Mouse (Mus musculus) spleen, postnatal 36 days (tissue): ENCODE data around the gene Gng7.
A peak's percentile ranks its signal among the peaks of the same experiment; 100 is the strongest.

Source experiments
- DNase-seq, 2 experiments: peaks; one replicate each; pipeline ENCODE4 v3.0.0; 2022; ENCODE audit warnings: low spot score in 2 of 2, mixed read lengths in 1 of 2

The Gng7 gene

DNA sequence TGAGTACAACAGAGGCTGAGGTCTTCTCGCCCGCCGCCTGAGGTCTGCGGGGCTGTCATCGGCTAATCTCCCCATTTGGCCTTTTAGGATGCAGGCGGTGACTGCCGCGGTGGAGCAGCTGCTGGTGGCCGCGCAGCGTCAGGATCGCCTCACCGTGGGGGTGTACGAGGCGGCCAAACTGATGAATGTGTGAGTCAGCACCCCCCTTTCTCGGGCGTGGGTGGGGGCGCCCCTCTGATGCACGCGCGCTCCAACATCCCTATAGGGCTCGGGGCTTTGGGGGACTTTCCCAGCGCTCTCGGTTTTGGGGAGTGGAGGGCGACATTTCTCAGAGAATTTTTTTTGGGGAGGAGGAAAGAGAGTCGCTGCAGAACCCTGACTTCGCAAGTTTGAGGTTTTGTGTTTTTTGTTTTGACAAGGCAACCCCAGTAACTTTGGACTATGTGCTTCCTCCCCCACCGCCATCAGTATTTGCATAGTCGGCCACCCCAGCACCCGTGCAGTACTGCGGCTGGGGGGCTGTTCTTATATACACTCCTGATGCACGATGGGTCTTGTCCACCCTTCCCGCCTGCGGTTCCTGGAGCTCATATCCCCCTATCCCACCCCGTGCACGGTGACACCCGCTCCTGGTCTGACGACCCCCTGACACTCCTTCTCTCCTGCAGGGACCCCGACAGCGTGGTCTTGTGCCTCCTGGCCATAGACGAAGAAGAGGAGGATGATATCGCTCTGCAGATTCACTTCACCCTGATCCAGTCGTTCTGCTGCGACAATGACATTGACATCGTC, 84.2 kb downstream of the Gng7 start:
- DNase-seq: peak; percentile 70 to 74

DNA sequence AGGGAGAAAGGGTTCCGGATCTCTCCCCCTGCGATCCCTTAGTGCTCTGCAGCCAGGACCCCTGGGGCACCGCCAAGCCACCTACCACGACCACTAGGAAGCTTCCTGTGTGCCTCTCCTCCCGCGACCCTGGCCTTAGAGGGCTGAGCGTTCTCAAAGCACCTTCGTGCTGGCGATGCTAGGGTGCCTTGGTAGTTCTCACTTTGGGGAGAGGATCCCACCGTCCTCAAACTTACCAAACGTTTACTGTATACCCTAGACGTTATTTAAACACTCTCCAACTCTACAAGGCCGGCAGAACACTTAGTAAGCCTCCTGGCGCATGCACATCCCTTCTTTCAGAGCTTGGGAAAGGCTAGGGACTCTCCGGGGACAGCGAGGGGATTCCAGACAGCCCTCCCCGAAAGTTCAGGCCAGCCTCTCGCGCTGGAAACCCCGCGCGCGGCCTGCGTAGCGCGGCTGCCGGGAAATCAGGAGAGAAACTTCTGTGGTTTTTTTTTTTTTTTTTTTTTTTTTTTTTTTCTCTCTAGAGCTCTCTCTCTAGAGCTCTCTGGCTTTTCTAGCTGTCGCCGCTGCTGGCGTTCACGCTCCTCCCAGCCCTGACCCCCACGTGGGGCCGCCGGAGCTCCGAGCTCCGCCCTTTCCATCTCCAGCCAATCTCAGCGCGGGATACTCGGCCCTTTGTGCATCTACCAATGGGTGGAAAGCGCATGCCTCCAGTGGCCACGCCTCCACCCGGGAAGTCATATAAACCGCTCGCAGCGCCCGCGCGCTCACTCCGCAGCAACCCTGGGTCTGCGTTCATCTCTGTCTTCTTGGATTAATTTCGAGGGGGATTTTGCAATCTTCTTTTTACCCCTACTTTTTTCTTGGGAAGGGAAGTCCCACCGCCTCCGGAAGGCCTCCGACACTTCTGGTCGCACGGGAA, 85.2 kb downstream of the Gng7 start, which contains the start of gene Gadd45b:
TSS of gene Gadd45b (plus strand) at position 775 of the 928 bp plus-strand sequence.
- peak; percentile 99 for DNase-seq

DNA sequence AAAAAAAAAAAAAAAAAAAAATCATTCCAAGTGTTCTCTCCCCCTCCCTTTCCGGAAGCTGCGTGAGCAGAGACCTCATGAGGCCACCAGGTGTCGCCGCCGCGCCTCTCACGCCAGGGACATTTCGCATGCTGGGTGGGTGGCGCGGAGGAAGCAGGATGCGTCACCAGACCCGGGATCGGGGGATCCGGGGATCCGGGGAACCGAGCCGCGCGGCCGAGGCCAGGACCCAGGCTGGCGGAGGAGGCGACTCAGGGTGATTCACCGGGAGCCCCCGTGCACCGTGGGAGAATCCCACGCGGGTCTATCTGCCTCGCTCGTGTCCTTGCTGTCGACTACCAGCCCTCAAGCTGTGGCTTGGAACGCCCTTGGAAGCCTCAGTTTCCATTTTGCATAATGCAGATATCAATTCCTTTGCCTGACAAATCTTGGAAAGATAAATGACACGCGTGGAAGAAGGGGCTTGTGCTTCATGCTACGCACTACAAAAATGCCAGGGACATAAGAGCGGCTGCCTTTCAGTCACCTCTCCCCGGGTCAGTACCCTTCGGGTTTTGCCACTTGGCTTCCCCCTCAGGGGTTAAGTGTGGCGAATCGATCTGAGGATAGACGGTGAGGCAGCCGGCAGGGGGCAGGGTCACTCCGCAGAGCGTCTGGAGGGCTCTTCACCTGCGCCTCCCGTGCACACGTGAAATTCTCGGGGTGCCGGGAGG, 86.0 kb downstream of the Gng7 start:
- DNase-seq: peak; percentile 79 to 86

DNA sequence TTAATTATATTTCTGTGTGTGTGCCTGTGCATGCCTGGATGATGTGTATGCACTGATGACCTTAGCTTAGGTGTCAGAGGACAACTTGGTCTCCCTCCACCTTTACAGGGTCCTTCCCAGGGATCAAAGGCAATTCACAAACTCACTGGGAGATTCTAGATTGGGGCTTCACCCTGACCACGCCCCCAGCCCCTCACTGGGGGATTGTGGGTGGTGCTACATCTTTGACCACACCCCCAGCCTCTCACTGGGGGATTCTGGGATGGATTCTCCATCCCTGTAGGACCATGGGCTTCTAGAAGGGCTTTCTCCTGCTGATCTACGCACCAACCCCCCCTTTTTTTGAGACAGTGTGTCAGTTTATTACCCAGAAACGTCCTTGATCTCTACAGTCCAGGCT, 89.3 kb downstream of the Gng7 start:
- no peak for DNase-seq

DNA sequence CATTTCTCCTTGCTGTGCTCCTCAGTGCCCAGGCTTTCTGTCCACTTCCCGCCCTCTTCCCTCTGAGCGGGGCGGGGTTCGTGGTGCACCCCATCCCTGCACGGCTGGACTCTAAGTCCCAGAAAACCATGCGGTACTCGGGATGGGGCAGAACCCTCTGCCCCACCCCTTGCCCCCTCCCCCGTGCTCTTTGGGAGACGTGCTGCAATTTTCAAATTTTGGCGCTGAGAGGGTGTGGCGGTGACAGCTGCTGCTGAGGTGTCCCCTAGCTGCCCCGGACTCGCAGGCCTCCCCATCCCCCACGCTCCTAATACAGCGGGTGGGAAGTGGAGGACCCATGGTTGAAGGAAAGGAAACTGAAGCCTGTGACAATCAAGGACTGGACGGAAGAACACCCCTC, 92.8 kb downstream of the Gng7 start:
- no peak for DNase-seq

DNA sequence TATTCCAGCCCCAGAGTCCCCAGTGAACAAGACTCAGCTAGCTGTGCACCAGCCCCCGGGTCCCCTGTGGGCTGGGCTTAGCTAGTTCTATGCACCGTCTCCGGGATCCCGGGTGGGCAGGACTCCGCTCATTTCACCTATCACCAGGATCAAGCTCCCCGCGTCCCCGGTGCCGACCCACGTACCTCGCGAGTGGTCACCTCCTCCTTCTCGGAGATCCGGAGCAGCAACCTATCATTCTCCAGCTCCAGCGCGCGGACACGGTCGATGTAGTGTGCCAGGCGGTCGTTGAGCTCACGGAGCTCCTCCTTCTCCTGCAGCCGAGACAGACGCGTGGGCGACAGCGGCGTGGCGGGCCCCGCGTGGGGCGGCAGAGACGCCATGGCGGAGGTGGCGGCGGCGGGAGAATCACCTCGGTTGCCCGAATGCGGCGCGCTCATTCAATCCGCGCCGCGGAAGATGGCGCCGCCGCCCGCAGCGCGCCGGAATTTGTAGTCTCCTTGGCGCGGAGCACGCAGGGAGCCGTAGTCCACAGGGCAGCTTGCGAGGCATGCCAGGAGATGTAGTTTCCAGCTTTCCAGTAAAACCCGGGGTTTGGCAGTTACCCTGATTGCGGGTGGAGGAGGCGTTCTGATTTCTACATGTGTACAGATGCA, 96.8 kb downstream of the Gng7 start, which contains the start of gene Lmnb2:
TSS of gene Lmnb2 (minus strand) at position 467 of the 656 bp plus-strand sequence.
- DNase-seq: peak; percentile 53 to 62

DNA sequence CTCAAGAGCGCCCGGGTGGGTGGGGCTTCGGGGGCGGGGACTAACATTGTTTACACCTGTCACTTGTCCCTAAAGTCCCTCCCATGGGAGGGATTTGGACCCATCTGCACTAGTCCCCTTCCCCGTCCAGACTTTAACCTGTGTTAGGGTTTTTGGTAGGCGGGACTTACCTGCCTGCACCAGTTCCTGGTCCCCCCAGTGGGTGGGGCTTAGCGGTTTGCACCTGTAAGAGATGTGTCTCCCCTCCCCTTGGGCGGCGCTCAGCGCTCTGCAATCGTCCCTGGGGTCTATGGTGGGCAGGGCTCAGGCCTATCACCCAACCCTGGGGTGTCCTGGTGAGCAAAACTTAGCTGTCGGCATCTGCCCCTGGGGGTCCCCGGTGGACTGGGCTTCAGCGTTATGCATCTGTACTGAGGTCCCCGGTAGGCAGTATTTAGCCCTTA, 97.4 kb downstream of the Gng7 start:
- DNase-seq: peak in 1 of 2 experiments; percentile 40

DNA sequence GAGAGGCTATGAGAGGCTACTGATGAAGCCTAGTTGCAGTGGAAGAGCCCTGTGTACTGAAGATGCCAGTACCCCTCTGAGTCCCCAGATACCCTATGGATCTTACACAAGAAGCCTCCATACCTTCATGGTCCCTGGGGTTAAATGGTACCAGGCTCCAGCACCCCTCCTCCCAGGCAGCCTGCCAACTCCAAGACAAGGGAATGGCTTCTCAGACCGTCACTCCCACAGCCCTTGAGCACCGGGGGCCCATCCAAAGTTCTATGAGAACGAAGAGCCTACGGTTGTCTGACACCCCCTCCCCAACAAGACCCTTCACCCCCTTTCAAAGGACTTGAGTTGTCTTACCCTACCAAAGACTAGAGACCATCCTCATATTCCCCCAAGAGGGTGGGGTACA, 99.0 kb downstream of the Gng7 start:
- no peak for DNase-seq

DNA sequence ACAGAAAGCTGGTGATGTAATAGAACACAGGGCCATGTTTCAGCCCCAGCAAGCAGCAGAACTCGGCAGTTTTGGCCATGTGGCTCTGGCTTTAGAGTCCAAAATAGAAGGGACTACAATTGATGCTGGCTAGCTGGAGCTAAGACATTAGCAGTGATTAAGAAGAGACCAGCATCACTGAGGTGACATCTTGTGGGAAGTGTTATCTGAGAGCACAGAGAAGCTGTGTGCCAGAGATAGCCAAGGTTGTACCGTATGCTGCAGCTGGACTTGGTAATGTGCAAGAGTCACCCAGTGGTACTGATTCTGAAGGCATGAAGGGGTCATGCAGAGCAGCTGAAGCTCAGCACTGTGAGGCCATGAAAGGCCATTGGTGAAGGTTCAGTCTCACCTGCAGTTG, 99.5 kb downstream of the Gng7 start:
- DNase-seq: no peak

DNA sequence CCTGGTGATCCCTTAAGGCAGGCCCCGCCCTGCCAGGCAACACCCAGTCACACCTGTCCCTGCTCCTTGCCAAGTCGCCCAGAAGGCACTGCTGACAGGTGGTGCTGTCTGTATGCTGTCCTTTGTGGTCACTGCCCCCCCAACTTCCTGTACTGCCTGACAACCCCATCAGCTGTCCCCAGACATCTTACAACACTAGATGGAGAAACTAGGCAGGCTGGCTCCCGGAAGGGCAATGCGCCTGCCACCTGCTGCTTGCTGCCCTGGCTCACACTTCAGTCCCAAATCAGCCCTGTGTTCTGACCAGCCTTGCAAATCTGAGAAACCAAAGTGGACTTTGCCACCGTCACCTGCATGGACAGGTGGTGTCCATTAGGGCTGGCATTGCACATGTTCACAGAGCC, 100.5 kb downstream of the Gng7 start:
- no peak for DNase-seq

DNA sequence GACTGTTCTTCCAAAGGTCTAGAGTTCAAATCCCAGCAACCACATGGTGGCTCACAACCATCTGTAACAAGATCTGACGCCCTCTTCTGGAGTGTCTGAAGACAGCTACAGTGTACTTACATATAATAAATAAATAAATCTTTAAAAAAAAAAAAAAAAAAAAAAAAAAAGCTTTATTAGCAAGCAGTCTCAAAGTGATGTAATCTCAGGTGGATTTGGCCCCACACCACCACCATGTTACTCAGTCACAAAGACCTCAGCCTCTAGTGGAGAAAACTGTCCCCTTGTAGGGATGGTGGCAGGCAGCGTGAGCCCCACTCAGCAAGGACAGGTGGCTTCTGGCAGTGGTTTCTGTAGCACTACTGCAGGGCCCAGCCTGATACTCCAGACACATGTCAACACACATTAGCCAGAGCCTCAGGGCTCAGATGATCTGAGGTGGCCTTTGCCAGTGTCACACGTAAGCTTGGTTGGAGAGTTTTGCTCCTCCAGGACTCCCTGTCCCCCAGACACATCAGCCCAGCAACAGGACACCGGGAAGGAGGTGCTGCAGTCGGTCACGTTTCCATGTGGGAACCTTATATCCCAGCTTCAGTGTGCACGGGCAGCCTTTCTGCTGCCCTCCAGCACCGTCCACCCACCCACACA, 101.3 kb downstream of the Gng7 start:
- DNase-seq: no peak

DNA sequence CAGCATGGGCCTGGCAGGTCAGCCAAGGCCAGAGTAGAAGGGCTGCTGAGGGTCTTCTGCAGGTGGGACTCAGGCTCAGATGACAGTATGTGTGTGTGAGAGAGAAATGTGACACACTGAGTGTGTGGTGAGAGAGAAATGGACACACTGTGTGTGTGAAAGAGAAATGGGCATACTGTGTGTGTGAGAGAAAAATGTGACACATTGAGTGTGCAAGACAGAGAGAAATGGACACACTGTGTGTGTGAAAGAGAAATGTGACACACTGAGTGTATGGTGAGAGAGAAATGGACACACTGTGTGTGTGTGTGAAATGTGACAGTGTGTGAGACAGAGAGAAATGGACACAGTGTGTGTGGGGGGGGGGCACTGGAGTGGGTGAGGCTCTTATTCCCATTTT, 102.9 kb downstream of the Gng7 start:
- DNase-seq: no peak

DNA sequence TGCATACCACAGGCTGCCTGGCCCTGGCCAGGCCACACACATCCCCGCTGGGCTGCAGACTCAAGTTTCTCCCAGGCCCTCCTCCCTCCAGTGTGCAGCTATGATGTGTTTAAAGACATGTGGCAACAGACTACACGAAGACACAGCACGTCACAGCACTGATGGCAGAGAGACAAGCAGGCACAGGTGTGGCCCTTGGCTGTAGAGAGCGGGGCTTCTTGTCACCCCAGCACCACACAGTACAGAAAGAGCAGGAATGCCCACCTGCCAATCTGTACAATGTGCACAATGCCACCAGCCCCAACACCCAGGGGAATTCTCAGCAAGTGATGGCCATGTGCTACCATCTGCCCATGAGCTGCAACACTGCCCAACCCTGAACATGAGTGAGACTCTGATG, 103.4 kb downstream of the Gng7 start:
- no peak for DNase-seq

DNA sequence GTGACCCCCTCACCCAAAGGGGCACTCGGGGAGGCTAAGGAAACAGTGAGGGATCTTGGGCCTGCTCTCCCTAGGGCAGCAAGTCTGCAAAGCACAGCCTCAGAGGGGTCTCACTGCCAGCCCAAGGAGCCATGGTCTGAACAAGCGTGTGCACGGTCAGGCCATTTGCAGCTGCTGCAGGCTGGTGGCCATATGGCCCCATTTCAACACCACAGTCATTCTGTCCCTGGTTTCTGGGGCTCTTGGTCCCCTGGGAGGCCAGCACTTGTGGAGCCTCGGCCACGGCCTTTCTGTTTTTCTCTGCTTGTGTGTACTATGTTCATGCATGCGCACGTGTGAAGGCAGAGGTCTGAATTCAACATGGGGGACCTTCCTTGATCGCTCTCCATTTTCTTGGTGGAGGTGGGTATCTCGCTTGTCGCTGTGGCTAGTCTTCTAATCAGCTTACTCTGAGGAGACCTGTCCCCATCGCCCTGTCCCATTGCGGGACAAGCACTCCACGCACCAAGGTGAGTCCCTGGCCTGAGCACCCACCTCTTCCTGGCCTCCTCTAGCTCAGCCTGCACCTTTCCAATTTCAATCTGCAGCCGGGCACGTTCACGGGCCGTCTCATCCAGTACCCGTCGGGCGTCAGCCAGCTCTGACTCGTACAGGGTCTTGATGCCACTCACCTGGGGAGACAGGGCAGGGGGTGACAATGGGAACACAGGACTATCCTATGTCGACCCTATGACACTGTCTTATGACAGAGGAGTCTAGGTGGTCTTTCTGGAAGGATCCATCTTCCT, 105.2 kb downstream of the Gng7 start:
- no peak for DNase-seq

DNA sequence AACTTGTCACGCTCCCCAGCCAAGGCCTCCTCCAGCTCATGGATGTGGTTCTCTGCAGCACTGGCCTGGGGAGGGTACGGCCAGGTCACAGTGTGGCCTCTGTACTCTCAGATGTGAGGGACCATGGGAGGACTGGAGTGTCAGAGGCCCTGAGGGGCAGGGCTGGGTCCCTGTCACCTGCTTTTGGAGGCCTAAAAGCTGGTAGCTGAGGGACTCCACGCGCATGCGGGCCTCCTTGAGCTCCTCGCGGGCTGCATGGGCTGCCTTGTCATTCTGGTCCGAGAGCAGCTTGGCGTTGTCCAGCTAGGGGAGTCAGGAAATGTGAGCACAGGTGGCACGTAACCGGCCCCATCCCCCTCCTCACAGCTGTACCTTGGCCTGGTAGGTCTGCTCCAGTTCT, 110.0 kb downstream of the Gng7 start:
- DNase-seq: no peak

DNA sequence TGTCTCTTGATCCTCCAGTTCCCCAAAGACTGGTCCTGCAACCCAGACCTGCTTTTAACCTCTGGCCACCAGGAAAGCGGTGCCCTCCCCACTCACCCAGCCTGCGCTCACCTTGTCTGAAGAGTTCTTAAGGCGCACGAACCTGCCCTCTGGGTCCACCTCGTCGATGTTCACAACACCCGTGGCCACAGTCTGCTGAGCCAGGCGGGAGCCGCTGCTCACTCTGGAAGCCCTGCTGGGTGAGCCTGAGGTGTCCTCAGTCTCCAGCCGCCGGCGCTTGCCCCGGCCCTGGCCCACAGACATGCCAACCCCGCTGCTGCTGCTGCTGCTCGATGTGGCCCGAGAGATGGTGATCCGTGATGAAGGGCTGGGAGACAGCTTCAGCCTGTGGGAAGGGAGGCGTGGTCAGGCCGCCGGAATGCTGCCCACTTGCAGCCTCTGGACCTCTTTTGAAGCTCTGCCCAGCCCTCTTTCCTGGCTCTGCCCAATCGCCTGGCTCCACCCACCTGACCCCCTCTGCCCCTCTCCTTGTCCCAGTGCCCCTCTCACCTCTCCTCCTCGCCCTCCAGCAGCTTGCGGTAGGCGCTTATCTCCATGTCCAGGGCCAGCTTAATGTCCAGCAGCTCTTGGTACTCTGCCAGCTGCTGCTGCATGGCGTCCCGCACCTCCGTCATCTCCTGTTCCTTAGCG, 110.6 kb downstream of the Gng7 start:
- DNase-seq: no peak

DNA sequence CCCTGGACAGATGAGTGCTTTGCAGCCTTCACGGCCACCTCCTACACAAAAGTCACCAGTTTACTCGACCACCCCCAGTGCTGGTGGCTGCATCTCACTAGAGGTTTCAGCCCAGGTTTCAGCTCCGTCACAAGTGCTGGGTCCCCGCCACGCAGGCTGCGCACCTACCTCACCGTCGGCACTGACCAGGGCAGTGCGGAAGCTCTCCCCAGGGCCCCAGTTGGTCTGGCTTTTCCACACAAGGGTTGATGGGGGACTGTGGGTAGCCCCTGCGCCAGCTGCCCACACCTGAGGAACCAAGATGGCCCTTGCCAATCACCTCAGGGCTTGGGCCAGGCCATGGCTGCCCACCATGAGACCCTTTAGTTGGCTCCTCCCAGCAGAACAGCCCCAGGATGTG, 111.5 kb downstream of the Gng7 start:
- no peak for DNase-seq

DNA sequence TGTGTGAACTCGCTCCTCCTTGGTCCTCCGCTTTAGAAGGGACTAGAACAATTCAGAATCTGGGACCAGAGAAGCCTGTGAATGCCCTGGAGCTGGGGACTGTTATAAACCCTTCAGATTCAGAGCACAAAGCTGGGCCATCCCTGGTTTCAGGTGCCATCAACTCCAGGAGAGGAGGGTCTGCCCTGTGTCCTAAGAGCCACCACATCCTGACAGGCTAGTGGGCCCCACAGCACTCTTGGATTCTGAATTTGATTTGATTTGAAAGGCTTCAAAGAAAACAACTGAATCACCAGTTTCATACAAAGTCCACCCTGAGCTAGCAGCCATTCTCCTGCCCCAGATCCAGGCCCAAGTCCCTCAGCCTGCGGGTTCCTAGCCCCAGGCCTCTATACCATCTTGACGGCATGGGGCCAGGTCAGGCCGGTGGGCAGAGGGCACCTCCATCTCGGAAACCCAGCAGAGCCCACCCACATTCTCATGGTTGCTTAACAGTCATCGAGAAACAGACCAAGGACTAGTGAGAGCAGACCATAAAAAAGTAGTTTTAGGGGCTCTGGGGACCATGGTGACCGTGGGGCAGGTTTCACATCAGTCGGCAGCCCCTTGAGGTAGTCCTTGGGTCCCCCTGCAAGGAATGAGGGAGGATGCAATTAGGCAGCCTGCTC, 112.3 kb downstream of the Gng7 start:
- no peak for DNase-seq
